Mouse (Mus musculus): Measurements from ENCODE around the gene P3h2.

The P3h2 gene

DNA sequence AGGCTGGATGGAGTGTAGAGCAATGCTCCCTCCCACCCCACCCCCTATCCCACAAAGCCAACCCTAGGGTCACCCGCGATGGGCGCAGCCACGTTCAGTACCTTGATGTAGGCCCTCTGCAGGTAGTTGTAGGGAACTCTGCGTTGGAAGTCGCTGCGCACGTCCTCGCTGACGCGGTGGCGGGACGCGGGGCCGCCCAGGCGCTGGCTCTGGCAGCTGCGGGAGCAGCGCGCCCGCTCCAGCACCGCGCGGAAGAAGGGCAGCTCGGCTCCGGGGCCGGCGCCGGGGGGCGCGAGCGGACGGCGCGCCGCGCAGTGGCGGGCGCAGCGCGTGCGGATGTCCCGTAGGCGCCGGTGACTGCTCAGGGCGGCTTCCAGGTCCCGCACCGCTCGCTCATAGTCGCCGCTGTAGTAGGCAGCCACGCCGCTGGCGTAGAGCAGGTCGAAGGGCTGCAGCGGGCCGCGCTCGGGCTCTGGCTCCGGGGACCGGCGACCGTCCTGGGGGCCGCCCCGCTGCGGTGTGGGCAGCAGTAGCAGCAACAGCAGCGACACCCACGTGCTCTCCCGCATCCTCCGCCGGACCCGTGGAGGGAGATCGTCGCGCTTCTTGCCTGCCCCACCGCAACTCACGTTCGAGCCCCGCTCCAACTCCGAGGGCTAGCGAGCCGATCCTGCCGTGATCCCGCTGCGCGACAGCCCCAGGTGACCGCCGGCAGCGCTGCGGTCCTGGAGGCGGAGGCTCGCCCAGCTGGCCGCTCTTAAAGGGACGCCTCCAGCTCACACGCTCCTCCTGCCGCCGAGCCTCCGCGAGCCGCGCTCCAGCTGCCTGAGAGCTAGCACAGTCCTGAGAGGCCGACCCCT, at the start of gene P3h2:
TSS of gene P3h2 (minus strand) at position 670 of the 860 bp plus-strand sequence.
- DNase-seq (ENCODE audit: low read depth, low spot score): no peak

DNA sequence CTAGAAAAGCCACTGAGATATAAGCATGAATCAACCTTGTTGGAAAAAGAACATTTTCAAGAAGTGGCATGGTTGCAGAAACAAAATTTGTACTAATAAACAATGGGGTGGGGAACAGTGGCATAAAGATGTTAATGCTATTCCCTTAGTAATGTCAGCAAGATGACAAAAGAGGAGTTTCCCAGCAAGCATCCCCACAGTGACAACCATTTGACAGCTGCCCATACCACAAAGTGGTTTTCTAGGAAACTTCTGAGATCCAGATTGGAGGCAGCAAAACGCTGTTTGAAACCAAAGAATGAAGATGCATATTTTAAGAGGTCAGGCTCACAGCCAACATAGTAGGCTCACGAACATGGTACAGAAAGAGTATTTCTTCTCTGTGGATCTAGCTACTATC, 46.7 kb upstream of the P3h2 start:
- DNase-seq (ENCODE audit: low read depth, low spot score): no peak

DNA sequence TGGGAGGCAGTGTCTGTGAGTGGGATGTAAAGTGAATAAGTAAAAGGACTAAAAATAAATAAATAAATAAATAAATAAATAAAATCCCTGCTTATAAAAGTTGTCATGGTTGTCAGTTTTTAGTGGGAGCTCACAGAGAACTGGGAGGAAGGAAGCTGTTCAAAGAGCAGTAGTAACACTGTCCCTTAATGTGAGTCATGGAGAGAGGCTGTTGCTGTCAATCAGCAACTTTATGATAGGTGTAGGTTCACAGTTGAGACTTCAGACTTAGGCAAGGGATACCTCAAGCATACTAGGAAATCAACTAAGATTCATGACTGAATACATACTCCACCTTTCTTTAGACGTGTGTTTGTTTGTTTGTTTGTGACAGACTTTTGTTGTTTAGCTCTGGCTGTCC, 45.4 kb upstream of the P3h2 start:
- DNase-seq (ENCODE audit: low read depth, low spot score): no peak

DNA sequence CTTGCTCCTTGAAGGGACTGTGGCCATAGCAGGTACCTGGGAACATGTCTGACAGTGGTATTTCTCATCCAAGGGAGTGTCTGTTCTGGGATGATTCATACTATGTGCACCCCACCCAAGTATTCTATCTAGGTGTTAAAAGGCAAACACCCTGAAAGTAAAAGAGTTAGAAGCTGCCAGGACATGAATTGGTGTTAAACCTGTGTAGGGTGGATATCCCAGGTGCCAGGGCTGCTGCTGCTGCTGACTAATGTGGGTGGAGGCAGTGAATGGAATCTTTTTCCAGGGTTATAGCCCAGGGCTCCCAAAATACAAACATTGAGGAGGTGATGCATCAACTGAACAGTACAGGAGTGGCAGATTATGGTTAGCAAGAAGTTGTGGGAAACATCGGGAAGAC, 41.3 kb upstream of the P3h2 start:
- DNase-seq (ENCODE audit: low read depth, low spot score): no peak

DNA sequence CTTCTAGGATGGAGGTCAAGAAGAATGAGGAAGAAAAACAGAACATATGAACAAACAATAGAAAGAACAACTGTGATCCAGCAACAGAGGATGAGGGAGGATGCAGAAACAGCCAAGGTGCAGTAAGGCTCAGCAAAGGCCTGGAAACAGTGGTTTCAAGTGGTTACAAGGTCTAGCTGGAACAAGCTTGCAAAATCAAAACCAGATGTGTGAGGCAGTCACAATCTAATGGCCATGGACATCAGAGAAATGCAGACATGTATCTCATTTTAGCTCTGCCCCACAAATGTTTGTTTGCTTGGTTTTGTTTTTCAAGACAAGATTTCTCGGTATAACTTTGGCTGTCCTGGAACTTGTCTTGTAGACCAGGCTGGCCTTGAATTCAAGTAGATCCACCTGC, 25.5 kb upstream of the P3h2 start:
- no peak for DNase-seq (ENCODE audit: low read depth, low spot score)

DNA sequence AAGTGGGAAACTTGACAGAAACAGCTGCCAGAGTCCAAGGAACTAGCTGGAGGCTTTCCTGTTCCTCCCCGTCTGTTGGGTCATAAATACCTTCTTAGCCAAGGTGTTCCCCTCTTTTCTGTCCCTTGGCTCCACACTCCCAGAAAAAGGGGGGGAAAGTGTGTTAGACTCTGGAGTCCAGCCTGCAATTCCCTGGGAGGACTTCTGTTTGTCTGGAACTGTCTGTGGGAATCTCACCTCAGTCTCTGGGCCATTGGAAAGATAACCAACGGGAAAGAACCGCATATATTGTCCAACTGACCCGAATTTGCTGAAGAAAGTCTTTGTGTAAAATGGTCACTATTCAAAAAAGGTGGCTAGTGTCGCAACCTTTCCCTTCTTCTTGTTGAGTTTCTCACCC, 1.0 kb upstream of the P3h2 start:
- no peak for DNase-seq (ENCODE audit: low read depth, low spot score)

DNA sequence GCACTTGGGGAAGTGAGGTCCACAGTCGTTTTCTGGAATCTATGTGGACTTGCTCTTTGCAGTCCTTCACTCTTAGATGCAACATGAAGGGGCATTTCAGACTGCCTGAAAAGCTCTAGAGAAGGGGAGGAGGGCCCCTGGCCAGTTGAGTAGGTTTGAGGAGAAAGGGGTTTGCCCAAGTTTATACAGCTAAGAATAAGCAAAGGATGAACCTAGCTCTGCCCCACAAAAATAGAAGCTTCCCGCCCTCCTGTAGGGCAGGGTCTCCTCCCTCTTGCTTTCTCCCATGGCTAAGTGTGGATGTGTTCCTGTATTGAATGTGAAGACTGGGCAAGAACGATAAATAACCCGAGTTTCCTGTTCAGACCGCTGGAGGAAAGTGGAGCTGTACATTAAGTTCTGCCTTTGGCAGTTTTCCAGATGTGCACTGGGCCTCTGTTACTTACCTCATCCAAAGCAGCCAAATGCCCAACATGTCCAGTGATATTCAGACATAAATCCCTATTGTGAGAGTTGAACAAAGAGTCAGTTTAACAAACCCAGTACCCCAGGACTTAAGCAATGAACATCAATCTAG, 545 bp upstream of the P3h2 start:
- no peak for DNase-seq (ENCODE audit: low read depth, low spot score)

DNA sequence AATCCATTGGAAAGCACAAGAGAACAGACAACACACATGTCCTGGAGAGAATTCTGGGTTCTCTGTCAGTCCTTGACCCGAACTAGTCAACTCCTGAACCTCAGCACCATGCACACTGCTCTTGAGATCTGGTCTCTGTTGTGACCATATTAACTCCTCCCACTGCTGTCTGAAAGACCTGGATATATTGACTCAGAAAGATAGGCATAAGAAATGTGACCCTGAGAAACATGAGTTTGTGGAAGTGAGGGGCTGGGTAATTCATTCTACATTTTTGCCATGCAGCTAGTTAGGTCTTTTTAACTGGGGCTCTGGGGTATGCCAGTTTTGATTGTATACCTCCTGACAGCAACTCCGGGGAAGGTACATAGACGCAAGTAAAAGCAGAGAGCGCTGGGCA, 1.3 kb downstream of the P3h2 start:
- DNase-seq (ENCODE audit: low read depth, low spot score): no peak

DNA sequence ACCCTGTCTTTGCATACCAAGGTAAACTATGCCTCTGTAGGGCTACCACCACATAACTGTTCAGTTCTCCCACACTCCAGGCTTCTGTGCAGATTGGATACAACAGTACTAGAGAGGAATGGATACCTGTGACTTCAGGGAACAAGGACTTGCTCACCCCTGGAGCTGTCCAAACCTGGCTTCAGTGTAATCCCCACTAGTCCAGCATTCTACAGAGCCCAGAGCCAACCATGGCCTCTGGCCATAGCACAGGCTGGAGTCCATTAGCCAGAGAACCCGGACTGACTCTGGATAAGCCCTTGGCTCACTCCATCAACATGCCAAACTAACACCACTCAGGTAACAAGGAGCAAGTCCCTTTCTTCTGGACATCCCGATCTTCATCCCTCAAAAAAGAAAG, 2.7 kb downstream of the P3h2 start:
- DNase-seq (ENCODE audit: low read depth, low spot score): no peak

DNA sequence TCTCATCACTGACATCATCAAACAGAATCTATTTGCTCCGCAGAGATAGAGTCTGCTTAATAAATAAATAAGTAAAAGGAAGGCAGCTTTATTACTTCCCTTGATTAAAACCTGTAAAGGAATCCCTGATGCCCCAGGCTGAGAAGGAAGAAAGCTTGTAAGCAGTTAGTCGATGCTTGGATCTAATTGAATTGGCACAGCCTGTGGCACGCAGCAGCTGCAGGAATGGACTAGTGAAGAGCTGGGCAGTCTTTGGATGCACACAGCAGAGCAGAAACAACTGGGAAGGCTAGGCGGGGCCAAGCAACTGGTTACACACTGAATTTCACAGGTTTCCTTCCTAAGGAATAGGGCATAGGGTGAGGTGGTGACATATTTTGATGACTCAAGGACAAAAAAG, 5.4 kb downstream of the P3h2 start:
- DNase-seq (ENCODE audit: low read depth, low spot score): no peak

DNA sequence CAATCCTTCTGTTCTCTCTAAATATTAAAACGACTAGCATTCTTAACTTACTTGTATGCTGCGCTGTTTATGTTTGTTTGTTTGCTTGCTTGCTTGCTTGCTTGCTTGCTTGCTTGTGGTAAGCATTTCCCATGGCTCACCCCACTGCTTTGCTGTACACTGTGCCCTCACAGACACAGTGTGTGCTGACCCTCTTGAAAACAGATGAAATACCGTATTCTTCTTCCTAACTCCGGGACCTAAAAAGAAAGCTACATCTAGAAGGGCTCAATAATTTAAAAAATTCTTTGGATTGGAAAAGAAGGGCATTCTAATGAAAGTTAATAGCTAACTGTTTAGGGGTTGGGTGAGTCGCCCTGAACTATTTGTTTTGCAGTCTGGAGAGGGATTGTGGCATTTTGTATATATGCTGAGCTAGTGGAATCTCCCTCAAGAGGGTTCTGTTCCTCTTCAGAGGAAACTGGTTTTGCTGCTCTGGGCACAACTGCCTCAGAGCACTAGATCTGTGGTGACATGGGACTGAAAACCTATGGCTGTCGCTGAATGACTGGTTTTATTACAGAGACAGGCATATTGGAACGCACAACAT, 9.8 kb downstream of the P3h2 start:
- no peak for DNase-seq (ENCODE audit: low read depth, low spot score)

DNA sequence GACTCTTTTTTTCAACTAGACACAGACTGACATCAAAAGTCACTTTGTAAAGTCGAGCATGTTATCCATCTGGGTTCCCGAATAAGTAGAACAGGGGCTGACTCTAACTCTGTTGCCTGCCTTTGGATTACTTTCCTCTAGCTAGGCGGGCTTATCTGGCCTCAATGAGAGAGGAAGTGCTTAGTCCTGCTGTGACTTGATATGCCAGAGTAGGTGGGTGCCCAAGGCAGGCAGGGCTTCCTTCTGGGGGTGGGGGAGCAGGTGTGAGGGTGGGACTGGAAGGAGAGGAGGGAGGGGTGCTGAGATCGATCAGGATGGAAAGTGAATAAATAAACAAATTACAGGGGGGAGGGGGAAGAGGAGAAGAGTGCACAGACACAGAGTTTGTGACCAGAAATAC, 11.7 kb downstream of the P3h2 start:
- DNase-seq (ENCODE audit: low read depth, low spot score): no peak

DNA sequence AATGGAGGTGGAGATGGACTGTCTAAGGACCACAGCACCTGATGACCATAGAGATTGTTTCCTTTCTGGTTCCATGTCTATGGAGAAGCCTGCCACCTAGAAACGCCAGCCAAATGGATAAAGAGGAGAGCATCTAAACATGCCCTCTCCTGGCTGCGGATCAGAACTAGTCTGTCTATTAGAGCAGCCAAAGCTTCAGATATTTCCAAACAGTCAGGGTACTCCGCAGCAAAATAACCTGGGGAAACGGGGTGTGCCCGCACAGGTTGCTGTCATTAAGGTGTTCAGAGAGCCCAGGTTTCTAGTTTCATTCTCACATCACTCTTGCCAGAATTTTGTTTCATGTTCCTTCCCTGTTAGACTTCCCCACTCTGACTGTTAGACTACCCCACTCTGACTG, 16.6 kb downstream of the P3h2 start:
- DNase-seq (ENCODE audit: low read depth, low spot score): no peak

DNA sequence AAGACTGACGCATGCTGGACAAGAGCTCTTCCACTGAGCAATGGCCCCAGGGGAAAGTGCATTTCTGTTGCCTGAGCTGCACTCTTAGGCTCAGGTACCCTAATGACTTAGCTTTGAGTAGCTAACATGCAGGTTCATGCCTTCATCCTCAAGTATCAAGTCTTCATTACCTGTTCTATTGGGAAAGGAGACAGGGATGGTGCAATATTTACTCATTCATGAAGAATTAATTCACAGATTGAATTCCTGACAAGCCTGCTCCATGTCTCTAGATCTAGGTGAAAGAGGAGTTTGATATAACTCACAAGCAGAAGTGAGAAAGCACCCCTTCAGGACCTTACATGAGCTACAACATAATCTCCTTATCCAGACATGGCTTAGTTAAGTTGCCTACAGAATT, 17.3 kb downstream of the P3h2 start:
- no peak for DNase-seq (ENCODE audit: low read depth, low spot score)

DNA sequence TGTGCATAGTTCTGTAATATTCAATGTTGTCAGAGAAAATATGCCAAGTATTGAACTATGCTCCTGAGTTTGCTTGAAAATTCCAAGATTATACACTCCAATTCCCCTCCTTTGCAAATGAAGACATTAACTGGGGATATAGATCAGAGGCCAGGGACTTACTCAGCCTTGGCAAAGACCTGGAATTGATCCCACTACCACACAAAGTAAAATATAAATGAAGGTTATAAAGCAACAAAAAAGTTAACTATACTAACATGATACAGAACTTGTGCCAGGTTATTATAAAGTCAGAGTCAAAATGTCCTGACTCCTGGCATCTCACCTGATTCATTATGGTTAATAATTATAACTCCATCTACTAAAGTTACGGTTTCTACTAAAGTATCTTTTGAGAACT, 18.6 kb downstream of the P3h2 start:
- no peak for DNase-seq (ENCODE audit: low read depth, low spot score)

DNA sequence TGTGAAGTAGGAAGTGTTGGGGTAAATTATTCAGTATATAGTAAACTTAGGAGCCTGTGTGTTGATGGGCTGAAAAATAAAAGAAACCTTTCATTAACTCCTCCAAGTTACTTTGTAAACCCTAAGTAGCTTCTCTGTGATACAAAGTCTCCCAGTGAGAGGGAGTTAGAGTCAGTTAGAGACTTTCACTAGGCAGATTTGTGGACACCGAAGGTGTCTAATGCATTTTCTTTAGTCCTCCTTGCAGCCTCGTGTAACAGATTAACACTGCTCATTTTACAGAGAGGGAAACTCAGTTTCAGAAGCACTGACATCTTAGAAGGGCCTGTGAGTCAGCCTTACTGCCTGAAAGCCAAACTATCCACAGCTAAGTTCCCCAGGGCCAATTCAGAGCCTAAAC, 20.4 kb downstream of the P3h2 start:
- DNase-seq (ENCODE audit: low read depth, low spot score): no peak

DNA sequence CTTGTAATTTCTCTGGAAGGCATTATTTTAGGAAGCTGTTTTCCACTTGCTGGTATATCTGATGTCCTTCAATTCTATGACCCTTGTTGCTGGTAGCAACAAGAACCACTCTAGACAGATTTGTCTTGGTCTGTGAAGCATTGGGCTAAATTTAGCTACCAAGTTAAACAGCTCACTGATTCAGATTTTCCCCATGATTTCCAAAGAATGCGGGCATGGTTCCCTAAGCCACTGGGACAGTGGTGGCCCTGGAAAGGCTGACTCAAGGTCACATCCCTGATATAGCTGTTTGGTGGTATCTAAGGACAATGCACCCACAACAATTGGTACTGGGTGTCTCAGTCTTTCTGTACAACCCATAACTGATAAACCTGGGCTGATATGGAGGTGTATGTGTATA, 22.8 kb downstream of the P3h2 start:
- DNase-seq (ENCODE audit: low read depth, low spot score): no peak

DNA sequence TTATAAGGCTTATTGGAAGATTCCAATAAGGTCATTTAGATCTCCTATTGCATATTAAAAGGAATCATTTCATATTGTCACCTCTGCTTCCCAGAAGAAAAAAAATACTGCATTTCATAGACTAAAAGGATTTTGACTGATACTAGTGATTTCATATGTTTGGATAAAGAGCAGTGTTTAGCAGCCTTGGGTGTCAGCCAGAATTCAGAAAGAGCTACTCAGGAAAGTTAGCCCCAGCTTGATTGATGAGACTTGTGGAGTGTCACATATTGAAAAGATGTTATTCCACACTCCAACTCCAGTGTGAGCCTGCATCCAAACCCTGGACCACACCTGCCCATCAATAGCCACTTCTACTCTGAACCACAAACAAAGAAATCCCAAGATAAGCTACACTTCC, 23.2 kb downstream of the P3h2 start:
- no peak for DNase-seq (ENCODE audit: low read depth, low spot score)

DNA sequence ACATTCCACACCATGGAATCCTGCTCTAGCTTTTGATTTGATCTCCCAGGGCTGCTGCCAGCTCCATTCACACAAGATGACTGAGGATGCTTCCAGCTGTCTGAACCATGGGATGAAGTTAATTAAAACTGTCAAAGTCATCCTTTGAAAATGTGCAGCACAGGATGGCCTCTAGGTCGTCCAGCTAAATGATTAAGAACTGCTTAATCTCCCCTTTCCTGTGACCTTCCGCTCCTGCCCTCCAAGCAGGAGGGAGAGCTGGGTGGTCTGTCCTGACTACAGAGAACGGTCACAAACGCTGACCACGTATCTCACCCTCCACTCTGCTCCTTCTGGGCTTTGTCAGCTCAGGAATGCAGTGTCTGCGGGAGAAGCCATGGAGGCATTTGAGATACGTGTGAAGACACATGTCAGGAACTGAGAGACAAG, 26.6 kb downstream of the P3h2 start:
- DNase-seq (ENCODE audit: low read depth, low spot score): no peak

DNA sequence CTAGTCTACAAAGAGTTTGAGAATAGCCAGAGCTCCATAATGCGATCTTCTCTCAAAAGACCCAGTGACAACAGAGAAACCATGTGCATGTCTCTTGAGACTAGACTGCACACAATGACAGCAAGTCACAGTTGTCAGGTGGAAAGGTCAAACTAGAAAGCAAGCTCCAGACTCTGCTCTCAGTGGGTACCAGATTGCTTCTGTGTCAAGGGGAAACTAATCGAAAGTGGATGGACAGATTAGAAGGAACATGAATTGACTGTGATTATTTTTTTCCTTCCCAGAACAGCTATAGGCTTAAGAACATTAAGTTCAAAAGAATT, 27.5 kb downstream of the P3h2 start:
- DNase-seq (ENCODE audit: low read depth, low spot score): no peak

DNA sequence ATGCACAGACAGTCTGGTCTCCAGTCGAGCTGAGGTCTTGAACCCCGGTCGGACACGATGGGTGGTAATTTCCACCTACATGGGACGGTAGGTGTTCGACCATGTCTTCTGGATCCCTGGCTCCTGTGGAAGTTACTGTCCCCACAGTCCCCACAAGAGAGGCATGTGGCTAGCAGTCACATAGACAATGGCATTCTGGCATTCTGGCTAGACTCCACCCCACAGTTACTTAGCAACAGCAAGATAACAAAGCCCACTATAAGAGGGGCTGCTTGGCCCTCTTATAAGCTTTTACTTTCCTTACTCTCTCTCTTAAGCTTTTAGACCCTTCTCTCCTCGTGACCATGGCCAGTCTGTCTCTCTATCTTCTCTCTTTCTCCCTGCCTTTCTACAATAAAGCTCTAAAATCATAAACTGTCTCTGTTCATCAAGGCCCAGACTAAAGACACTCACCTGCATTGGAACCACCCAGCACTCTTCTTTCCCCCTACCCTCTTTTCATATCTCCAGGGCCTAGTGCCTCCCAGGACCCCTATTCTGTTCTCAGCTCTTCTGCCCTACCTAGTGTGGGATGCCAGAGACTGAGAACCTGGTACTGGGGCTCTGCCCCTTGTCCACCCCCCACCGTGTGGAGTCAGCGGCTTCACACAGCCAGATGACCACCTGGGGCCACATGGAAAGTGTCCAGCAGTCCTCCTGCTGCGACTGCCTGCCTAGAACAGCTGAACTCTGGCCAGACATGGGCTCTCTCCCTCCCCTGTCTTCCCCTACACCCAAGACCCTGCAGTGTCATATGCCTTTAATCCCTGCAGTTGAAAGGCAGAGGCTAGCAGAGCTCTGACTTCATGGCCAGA, 28.1 kb downstream of the P3h2 start:
- no peak for DNase-seq (ENCODE audit: low read depth, low spot score)

DNA sequence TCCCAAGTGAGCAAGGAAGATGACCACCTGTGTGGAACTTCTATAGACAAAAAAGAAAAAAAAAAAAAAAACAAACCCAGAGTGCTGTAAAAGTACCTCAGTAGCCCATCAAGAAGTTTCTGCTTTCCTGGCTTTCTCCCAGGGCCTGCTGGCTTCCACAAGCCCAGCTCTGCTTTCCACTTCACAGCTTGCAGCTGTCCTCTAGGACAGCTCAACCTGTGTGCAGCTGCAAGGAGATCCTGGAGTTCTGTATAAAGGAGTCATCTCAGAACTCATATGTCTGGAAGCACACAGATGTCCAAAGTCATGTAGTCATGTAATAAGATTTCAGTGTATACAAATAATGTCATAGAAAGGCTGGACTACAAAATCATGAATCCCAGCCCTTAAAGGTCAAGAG, 30.5 kb downstream of the P3h2 start:
- no peak for DNase-seq (ENCODE audit: low read depth, low spot score)

All from A20 (cell line).